Mouse (Mus musculus) testis, postnatal 10 days (tissue): Measurements from ENCODE around the gene Smtn.

Experiments
- DNase-seq: peaks from one replicate; pipeline ENCODE4 v3.0.0; 2021; ENCODE audit warnings: low spot score

Smtn gene

DNA sequence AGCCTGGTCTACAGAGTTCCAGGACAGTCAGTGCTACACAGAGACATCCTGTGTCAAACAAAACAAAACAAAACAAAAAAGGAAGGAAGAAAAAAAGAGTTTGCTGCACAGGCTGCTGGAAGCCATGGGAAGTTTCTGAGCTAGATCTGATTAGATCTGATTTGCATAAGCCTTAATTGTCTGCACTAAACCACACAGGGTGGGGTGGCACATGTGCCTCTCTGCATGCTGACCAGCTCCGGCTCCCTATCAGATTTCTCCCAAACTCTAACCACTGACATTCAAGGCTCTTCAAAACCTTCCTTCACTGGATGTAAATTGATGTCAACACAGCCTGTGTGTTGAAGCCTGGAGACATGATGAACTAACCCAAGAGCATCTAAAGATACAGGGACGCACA is 6.6 kb upstream of the Smtn start:
- DNase-seq, result no peak

DNA sequence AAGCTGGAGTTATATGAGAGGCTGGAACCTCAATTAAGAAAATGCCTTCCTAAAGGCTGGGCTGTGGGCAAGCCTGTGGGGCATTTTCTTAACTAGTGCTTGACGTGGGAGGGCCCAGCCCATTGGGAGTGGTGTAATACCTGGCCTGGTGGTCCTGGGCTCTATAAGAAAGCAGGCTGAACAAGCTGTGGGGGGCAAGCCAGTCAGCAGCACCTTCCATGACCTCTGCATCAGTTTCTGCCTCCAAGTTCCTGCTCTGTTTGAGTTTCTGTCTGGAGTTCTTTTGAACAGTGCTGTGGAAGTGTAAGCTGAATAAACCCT is 5.8 kb upstream of the Smtn start:
- DNase-seq, result no peak

DNA sequence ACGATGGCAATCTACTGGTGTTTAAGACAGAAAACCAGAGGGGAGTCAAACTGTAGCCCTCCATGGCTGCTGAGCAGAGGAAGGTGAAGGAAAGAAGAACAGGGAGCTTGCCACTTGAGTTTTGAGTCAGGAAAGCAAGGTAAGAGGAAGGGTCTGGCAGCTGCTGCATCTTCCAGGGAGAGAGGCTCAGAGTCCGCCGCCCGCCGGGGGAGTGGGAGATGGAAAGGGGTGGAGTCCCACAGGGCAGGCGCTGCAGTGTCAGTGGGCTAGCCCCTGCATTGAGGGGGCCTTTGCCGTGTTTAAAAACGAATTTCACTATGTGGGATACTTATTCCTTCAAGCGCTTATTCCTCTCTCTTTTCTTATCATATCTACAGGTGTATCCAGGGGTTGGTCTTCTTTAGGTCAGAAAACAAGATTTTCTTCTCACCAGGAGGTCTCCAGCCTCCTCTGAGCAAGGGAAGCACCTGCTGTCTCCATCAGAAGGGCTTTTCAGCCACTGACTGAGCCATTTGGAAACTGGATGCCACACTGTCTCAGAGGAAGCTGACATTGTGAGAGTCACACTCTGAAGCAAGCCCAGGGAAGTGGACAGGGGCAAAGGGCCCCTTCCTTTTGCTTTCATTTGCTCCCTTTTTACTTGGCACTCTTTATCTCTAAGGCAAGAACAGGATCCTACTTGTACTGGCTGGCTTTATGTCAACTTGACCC is 5.3 kb upstream of the Smtn start:
- DNase-seq, result no peak

DNA sequence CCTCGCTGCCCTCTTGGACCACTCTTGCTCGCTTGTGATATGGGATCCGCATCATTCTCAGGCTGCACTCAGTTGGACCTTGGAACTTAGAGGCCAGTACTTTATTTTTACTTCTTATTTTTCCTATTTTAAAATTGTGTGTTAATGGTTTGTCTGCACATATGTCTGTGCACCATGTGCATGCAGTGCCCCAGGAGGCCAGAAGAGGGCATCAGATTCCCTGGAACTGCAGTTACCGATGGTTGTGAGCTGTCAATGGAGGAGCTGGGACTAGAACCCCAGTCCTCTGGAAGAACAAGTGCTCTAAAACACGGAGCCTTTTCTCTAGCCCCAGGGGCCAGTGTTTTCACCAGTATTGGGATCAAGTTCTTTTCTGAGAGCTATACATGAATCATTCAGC is 4.0 kb upstream of the Smtn start:
- no peak for DNase-seq

DNA sequence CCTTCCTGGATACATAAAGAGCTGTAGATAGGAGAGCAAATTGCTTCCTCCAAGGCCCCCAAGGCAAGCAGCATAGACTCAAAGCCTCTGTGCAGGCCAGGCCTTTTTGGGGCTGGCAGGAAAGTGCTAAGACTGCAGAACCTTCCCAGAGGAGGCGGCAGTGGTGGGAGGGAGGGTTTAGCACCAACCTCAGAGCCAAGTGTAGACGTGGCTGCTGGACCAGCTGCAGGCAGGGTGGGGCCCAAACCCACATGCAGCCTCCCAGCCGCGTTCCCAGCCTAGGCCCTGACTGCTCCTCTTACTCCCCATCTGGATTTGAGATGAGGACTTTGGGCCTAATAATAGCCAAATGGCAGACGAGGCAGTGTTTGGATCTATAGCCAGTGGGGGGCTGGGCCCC is 2.6 kb upstream of the Smtn start:
- DNase-seq, result no peak

DNA sequence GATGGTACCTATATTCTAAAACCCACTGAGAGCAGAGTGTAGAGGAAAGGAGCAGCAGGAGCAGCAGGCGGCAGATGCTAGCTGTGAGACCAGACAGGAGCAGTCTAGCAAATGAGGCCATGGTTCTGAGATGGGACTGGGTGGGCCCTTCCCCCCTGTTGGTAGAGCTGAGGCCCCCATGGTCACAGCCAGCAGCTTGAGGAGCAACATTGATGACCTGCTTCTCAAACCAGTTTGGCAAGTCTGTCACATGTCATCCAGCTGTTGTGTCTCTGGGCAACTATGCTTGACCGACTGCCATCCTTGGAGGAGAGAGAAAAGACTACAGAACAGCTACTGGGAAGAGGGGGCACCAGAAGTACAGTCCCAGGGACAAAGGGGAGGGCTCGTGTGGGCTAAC is 1.5 kb upstream of the Smtn start:
- DNase-seq, result no peak

DNA sequence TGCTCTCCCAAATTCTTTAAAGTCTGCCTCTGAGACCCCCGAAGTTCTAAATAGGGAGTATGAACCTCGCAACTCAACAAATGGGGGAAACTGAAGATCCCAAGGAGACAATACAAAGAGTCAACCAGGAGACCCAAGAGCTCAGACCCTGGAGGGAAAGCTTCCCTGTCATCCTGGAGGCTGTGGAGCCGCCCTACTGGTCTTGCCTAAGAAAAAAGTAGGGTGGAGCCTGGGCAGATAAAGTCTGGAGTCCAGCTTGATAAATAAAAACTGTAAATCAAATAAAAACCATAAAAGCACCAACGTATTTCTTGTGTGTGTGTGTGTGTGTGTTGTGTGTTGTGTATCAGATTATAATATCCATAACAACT is 601 bp downstream of the Smtn start:
- DNase-seq, result no peak

DNA sequence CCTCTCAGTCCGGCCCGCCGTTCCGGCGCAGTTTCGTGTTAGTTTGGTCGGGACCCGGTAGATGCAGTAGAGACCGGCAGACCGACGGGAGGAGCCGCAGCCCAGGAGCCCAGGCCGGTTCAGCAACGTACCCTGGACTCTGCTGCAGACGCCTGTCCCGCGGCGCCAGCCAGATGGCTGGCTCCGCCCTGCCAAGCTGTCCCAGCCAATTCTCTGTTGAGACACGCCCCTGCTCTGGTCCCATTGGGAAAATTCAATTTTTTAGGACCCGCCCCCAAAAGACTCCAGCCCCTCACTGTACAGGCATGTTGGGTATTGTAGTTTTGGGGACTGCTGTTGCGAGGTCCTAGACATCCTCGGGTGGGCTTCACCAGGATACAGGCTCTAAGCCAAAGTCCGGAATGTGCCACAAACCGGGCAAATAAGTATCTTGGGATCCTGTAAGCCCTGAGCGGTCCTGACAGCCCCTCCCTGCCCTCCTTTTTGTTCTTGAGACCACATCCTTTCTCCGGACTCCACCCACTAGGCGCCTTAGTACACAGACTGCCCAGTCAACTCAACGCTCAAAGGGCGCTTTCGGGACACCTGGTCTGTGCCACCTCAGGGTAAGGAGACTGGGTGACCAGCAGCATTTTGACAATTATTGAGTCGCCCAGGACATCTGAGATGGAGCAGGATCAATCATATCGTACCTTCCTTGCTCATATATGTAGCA is 1.1 kb downstream of the Smtn start:
- peak; percentile 90 for DNase-seq

DNA sequence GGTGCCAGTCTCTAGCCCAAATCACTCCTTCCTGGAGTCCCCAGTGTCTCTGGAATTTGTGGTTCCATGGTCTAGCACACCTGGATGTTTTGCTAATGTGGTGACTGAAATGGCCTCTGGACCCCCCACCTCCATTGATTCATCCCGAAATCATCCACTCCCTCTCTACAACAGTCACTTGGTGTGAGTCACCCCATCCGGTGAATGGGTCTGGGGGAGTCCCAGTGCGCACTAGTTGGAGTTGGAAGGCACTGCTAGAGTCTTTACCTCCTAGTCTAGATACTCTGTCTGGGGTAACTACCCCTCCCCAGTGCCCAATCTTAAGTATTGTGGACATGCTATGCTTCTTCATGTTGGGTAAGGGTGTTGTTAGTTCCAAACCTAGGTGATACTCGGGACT is 2.1 kb downstream of the Smtn start:
- DNase-seq, result no peak

DNA sequence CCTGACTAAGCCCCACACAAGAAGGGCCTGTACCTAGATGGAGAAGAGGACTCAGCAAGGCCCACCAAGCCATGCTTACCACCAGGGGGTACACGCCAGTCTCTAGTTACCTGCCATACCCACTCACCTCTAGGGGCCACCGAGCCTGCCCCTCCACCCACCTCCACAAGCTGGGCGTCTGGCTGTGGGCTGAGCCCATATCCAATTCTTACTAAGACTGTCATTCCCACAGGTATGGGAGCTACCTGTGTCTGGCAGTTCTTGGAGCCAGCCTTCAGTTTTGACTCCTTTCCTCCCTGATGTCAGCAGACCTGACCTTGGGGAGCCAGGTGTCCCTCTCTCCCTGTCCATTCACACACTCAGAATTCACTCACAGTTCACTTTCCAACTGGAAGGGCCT is 2.7 kb downstream of the Smtn start:
- DNase-seq, result no peak

DNA sequence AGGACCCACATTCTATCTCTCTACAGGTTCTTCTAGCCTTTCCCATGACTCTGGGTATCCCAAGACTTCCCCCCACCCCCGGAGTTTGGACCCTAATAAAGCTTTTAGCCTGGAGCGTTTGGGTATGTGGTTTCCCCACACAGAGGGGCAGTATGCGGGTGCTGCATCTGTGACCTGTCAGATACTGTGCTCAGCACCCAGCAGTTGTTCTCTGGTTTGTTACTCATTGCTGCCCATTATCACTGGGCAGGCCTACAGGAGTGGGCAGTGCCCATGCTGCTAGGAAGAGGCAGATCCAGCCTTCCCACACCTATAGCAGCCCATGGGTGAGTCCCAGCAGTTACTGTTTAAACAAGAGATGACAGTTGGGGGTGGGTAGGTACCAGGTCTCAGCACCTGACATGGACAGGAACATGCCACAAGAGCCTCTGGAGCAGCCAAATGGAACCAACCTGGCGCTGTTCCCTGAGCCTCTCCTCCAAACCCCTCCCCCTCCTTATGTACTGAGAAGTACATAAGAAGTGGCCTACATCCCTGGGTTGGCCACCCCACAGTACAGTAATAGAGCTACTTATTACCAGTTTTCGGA is 3.6 kb downstream of the Smtn start:
- no peak for DNase-seq

DNA sequence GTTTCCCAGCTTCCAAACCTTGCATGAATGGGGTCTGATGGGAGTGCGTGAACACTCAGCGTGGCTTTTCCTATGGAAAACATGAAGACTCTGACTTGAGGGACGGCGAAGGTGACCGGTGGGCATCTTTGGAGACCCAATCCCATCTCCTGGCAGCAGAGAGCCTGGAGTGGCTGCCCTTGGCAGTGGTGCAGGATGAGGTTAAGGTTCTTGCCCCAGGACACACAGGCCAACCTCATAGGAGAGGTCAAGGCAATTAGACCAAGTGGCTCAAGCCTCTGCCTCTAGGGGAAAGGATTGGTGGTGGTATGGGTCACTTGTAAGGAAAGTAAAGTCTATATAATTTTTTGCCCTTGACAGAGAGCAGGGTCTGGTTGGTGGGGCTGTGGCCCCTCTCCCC is 4.3 kb downstream of the Smtn start:
- DNase-seq, result no peak

DNA sequence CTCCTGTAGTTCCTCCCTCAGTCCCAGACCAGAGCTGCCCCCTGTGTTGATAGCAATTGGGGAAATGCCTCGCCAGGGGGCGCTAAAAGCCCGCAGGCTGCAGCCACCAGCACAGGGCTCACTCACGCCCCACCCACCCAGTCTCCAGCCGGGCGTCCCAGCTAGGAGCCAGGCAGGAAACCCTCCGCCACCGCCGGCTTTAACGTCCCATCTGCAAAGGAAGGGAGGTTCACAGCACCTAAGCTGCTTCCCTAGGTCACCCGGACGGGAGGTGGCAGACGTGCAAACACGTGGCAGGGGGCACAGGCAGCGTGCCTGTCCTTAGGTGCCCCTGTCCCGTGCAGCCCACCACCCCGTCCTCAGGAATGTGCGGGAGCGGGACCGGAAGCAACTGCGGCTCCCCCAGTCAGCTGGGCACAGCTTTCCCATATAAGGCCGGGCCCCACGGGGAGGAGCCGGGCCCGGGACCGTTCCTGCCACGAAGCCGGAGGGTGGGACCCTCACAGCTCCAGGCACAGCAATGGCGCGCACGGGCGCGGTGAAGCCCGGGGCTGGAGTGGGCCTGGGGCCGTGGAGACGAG is 4.9 kb downstream of the Smtn start:
- DNase-seq, result peak; percentile 99

DNA sequence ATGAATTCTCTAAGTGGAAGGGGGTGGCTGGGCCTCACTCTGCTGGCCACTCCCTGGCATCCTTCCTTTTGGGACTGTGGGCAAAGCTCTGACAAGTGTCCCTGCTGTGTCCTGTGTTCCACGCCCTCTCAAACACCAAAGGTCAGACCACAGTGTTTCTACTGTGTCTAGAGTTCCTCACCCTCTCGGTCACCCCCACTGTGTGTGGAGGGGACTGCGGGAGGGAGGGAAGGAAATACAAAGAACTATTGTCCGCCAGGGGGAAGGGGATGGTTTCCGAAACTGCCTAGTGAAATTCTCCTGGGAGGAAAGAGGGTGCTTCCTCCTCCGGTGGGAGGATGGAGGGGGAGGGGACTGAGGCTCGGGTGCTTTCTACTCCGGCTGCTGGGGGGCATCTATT is 5.5 kb downstream of the Smtn start:
- no peak for DNase-seq

DNA sequence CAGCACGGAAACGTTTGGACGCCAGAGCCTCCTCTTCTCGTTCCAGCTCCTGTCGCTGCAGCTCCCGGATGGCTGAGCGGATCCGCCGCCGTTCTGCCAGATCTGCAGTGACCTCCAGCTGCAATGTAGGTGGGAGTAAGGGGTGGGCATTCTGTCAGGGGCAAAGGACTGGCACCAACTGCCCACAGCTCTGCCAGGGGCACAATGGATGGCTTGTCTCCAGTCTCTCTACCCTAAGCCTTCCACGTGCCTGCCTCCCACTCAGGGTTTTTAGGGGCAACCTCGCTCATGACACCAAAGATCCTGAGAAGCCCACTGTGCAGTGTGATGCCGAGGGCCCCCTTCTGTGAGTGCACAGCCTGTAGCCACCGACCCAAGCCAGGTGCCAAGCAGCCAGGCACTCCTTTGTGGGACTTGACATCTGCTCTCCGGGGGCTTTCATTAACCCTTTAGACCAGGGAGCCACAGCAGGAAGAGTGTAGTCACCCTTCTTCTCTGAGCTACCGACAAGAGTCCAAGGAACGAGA is 6.9 kb downstream of the Smtn start:
- DNase-seq, result no peak

DNA sequence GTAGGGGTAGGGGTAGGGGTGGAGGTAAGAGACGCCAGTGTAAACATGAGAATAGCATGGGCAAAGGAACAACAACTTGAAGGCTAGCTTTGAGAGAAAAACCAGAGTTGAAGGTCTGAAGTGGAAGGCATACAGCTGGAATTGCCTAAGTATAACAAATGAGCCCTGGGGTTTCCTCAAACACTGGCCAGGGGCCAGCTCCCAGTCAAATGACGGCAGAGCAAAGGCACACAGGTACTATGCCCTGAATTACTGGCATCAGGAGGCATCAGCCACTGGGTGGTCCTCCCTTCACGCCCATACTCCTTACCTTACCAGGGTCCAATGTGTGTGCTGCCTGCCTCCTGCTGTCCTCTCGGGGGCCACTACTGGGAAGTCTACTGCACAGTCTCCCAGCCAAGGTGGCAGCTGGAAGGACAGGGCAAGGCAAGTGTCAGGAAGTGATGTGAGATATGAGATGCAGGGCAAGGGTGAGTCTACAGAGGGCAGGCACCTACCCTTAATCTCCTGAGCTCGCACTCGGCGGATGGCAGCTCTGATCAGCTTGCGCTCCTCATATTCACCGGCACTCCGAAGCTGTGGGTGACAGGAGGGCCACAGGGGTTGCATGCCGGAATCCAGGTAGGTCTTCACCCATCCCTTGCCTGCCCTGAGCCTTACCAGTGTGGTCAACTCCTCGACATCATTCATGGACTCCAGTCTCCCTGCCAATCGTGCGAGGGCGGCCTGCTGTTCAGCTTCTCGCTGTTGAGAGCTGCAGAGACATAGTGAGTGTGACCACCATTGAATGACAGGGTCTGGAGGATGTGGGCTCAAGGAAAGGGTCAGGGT is 8.1 kb downstream of the Smtn start:
- DNase-seq, result no peak

DNA sequence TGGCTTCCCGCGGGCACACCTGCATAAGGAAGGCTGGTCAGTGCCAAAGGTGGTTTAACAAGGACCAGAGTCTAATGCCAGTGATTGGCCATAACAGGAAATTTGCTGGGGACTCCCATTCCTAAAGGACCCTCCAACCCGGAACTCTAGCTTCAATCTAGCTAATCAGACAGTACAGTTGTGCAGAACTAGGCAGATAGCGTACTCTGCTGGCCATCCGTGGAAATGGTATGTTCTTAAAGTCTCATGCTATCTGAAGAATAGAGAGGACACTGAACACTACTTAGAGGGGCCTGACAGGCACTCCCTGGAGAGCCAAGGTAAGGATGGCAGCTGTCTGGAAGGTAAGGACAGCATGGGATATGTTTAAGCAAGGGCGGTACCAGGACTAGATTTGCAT is 8.8 kb downstream of the Smtn start:
- DNase-seq, result no peak

DNA sequence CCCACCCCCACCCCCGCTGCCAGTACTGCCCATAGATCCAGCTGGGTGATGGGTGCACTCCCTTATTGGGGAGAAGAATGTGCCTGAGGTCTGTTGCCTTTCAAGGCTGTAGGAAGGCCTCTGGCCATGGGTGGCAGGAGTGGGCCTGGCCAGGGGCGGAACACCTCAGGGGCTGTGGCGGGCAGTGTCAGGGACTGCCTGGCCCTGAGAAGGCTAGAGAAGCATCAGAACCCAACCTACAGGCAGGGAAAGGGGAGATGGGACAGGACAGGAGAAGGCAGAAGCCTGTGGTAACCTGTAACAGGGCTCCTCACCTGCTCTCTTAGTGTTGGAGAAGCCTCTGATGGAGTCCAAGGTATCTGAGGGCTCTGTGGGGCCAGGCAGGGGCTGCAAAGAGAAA is 9.7 kb downstream of the Smtn start:
- DNase-seq, result no peak

DNA sequence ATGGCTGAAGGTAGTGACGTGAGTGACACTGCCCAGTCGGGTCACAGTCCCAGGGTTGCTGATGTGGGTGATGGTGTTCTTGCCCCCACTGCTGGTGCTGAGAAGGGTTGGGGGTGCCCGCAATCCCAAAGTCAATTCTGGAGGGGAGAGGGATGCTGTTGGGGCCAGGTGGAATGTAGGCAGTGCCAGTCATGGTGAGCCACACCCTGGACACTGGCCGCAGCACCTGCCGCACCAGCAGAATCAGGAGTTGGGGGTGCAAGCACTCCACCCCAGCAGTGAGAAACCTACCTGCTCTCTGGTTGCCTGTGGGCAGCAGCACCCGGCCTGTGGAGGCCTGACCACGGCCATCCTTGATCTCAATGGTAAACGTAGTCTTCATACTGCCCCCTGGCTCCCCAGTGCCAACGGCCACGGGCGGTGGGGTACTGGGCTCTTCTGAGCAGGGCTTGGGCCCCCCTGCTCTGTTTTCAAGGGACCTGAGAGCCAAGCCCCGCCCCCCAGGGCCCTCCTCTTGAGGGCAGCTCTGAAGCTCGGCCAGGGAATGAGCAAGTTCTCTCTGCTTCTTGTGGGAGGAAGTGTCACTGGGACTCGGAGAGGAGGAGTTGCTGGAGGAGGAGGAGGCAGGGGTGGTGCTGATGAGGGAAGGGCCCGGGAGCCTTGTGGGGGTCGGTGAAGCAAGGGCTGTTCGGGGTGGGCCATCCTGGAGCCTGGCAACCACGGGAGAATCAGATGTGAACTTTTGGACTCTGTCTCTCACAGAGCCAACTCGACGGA is 10.7 kb downstream of the Smtn start:
- DNase-seq, result no peak

DNA sequence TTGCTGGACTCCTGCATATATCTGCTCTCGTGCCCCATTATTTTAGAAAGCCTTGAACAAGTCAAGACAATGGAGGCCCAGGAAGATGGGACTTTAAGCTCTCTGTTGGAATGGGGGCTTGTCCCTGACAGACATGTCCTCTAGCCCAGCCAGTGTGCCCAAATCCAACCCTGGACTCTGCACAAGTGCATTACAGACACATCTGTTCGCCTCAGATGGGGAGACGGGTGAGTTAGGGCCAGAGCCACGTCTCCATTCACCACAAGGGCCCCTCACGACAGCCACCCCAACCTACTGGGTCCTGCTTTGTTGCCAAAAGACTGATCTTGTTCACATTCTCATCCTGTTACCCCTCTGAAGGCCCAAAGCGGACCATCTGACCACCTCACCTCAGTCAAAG is 12.2 kb downstream of the Smtn start:
- no peak for DNase-seq

DNA sequence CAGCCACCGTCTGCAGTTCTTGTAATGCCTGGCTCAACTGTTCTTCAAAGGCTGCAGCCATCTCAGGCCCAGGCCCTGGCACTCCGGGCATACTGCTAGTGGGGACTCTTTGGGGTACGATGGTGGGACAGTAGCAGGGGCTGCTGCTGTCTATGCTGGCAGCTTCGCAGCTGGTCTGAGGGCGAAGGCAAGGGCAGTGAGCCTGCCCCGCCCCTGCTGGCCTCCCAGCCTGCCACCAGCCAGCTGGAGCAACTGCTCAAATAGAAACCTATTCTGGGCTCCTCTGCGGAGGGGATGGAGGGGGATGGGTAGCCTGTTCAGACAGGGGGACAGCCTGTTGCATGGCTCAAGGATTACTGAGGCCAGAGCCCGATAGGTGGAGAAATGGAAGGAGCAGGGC is 12.6 kb downstream of the Smtn start:
- no peak for DNase-seq
